Mouse (Mus musculus) heart, adult 2 months (tissue): Measurements from ENCODE around the gene Prim1.

Experiments used
- CTCF ChIP-seq: fragments of 200-600 bp; IDR thresholded peaks from 2 replicates; pipeline ENCODE4 v1.8.1; 2022; ENCODE audit warnings: antibody characterized with exemption, mild to moderate bottlenecking, moderate library complexity
- EP300 ChIP-seq: fragments of 200-500 bp; IDR thresholded peaks from 2 replicates; pipeline ENCODE4 v1.6.1; 2011; ENCODE audit warnings: low read depth, low read length, control low read depth; ENCODE audit not compliant: insufficient read depth
- POLR2A ChIP-seq: fragments of 200-500 bp; IDR thresholded peaks from 2 replicates; pipeline ENCODE4 v1.6.1; 2011; ENCODE audit warnings: mild to moderate bottlenecking, low read depth, low read length, control low read depth; ENCODE audit not compliant: insufficient read depth

DNA sequence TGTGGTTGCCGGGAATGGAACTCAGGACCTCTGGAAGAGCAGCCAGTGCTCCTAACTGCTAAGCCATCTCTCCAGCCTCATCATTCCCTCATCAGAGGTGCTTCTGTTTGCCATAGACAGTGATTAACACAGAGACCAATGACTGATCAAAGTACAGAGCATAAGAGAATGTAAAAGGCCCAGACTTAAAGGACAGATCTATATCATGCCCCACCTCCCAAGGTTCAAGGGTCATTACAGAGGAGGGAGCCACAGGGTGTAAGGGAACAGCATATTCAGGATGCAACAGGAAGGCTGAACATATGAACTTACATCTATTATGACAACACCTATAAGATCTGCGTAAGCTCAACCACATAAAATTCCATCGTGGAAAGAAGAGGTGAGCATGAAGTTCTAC is 18.3 kb upstream of the Prim1 start:
- TF ChIP-seq CTCF (no peak), POLR2A (no peak), EP300 (no peak)
